Mouse (Mus musculus): Measurements from ENCODE around the gene Slc17a4. TPM values are rescaled to one million over a fixed set of nuclear protein-coding genes. Genes with fewer than 3 reads are reported as not detected.

Slc17a4 gene
- not detected in 2 replicates for total RNA-seq (2017)

GRCm38 (mm10) chr13:23914376-23915167 lies at the start of gene Slc17a4:
Gene Slc17a4 (minus strand): TSS chr13:23915009.
- no peak for ATAC-seq (replicated peaks in 1 of 2; ENCODE audit: insufficient read depth in 1 of 2, low FRiP score in 2 of 2, low TSS enrichment in 1 of 2, low read depth in 1 of 2, poor library complexity in 2 of 2, severe bottlenecking in 2 of 2)

GRCm38 (mm10) chr13:23959776-23960175 lies 45.0 kb upstream of the Slc17a4 start:
- ATAC-seq (replicated peaks in 1 of 2; ENCODE audit: insufficient read depth in 1 of 2, low FRiP score in 2 of 2, low TSS enrichment in 1 of 2, low read depth in 1 of 2, poor library complexity in 2 of 2, severe bottlenecking in 2 of 2), result no peak

- 0 out of 4 replicates have a peak, but pooled peaks of 1 of the 2 experiments have one; percentile 37 for ATAC-seq (replicated peaks in 1 of 2; ENCODE audit: insufficient read depth in 1 of 2, low FRiP score in 2 of 2, low TSS enrichment in 1 of 2, low read depth in 1 of 2, poor library complexity in 2 of 2, severe bottlenecking in 2 of 2)
Observed at GRCm38 (mm10) chr13:23950928-23951327, 36.1 kb upstream of the Slc17a4 start.

- no peak for ATAC-seq (replicated peaks in 1 of 2; ENCODE audit: insufficient read depth in 1 of 2, low FRiP score in 2 of 2, low TSS enrichment in 1 of 2, low read depth in 1 of 2, poor library complexity in 2 of 2, severe bottlenecking in 2 of 2)
Observed at GRCm38 (mm10) chr13:23949484-23950246, 34.9 kb upstream of the Slc17a4 start.

GRCm38 (mm10) chr13:23946254-23946653 lies 31.4 kb upstream of the Slc17a4 start:
- no peak for ATAC-seq (replicated peaks in 1 of 2; ENCODE audit: insufficient read depth in 1 of 2, low FRiP score in 2 of 2, low TSS enrichment in 1 of 2, low read depth in 1 of 2, poor library complexity in 2 of 2, severe bottlenecking in 2 of 2)

- ATAC-seq (replicated peaks in 1 of 2; ENCODE audit: insufficient read depth in 1 of 2, low FRiP score in 2 of 2, low TSS enrichment in 1 of 2, low read depth in 1 of 2, poor library complexity in 2 of 2, severe bottlenecking in 2 of 2), result no peak
Observed at GRCm38 (mm10) chr13:23942861-23943260, 28.1 kb upstream of the Slc17a4 start.

- no peak for ATAC-seq (replicated peaks in 1 of 2; ENCODE audit: insufficient read depth in 1 of 2, low FRiP score in 2 of 2, low TSS enrichment in 1 of 2, low read depth in 1 of 2, poor library complexity in 2 of 2, severe bottlenecking in 2 of 2)
Observed at GRCm38 (mm10) chr13:23940291-23940690, 25.5 kb upstream of the Slc17a4 start.

GRCm38 (mm10) chr13:23938699-23939098 lies 23.9 kb upstream of the Slc17a4 start:
- no peak for ATAC-seq (replicated peaks in 1 of 2; ENCODE audit: insufficient read depth in 1 of 2, low FRiP score in 2 of 2, low TSS enrichment in 1 of 2, low read depth in 1 of 2, poor library complexity in 2 of 2, severe bottlenecking in 2 of 2)

- no peak for ATAC-seq (replicated peaks in 1 of 2; ENCODE audit: insufficient read depth in 1 of 2, low FRiP score in 2 of 2, low TSS enrichment in 1 of 2, low read depth in 1 of 2, poor library complexity in 2 of 2, severe bottlenecking in 2 of 2)
Observed at GRCm38 (mm10) chr13:23934211-23934520, 19.4 kb upstream of the Slc17a4 start, which contains the start of gene Hist1h2aa. Gene Hist1h2aa (plus strand): TSS chr13:23934462.

- ATAC-seq (replicated peaks in 1 of 2; ENCODE audit: insufficient read depth in 1 of 2, low FRiP score in 2 of 2, low TSS enrichment in 1 of 2, low read depth in 1 of 2, poor library complexity in 2 of 2, severe bottlenecking in 2 of 2), result no peak
Observed at GRCm38 (mm10) chr13:23933421-23934210, 18.8 kb upstream of the Slc17a4 start, which contains the start of gene Hist1h2ba. Gene Hist1h2ba (minus strand): TSS chr13:23934156.

GRCm38 (mm10) chr13:23930904-23931303 lies 16.1 kb upstream of the Slc17a4 start:
- ATAC-seq (replicated peaks in 1 of 2; ENCODE audit: insufficient read depth in 1 of 2, low FRiP score in 2 of 2, low TSS enrichment in 1 of 2, low read depth in 1 of 2, poor library complexity in 2 of 2, severe bottlenecking in 2 of 2), result no peak

GRCm38 (mm10) chr13:23930461-23930860 lies 15.7 kb upstream of the Slc17a4 start:
- ATAC-seq (replicated peaks in 1 of 2; ENCODE audit: insufficient read depth in 1 of 2, low FRiP score in 2 of 2, low TSS enrichment in 1 of 2, low read depth in 1 of 2, poor library complexity in 2 of 2, severe bottlenecking in 2 of 2), result no peak

GRCm38 (mm10) chr13:23928637-23929036 lies 13.8 kb upstream of the Slc17a4 start:
- ATAC-seq (replicated peaks in 1 of 2; ENCODE audit: insufficient read depth in 1 of 2, low FRiP score in 2 of 2, low TSS enrichment in 1 of 2, low read depth in 1 of 2, poor library complexity in 2 of 2, severe bottlenecking in 2 of 2), result no peak

- ATAC-seq (replicated peaks in 1 of 2; ENCODE audit: insufficient read depth in 1 of 2, low FRiP score in 2 of 2, low TSS enrichment in 1 of 2, low read depth in 1 of 2, poor library complexity in 2 of 2, severe bottlenecking in 2 of 2), result no peak
Observed at GRCm38 (mm10) chr13:23925792-23926191, 11.0 kb upstream of the Slc17a4 start.

GRCm38 (mm10) chr13:23917674-23918073 lies 2.9 kb upstream of the Slc17a4 start:
- ATAC-seq (replicated peaks in 1 of 2; ENCODE audit: insufficient read depth in 1 of 2, low FRiP score in 2 of 2, low TSS enrichment in 1 of 2, low read depth in 1 of 2, poor library complexity in 2 of 2, severe bottlenecking in 2 of 2), result no peak

GRCm38 (mm10) chr13:23916132-23916531 lies 1.3 kb upstream of the Slc17a4 start:
- ATAC-seq (replicated peaks in 1 of 2; ENCODE audit: insufficient read depth in 1 of 2, low FRiP score in 2 of 2, low TSS enrichment in 1 of 2, low read depth in 1 of 2, poor library complexity in 2 of 2, severe bottlenecking in 2 of 2), result peak; percentile 27 to 57; a peak in 2 of 4 replicates

- ATAC-seq (replicated peaks in 1 of 2; ENCODE audit: insufficient read depth in 1 of 2, low FRiP score in 2 of 2, low TSS enrichment in 1 of 2, low read depth in 1 of 2, poor library complexity in 2 of 2, severe bottlenecking in 2 of 2), result peak; percentile 51 to 55
Observed at GRCm38 (mm10) chr13:23913791-23914306, 960 bp downstream of the Slc17a4 start.

Measured in hematopoietic stem cell, adult 5-6 weeks (primary cell).